Mouse (Mus musculus): ENCODE data around the gene Inmt. TPM values are rescaled to one million over a fixed set of nuclear protein-coding genes. Genes with fewer than 3 reads are reported as not detected.

Gene Inmt
- polyA plus RNA-seq, 1 experiment from 2014 or later: not detected

DNA sequence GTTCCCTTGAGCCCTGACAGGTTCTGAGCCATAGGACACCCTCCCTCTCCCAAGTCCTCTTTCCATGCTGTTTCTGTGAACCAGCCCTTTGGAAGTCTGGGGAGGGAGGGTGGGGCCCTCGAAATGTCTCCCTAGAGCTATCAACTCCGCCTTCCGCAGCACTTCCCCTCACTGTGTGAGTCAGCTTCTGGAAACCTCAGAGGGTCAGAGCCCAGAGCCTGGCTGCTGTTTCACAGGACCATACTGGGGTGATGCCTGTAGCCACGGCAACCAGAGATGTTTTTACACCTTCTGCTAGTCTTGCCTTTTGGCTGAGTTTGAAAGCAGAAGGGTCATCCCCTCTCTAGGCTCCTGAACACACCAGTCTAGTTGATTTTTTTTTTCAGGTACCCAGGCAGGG is 51.8 kb downstream of the Inmt start:
- 40% methylated on average over 4 of the region's 4 CpGs for WGBS

More for the DNA sequence above, 51.8 kb downstream of the Inmt start:
- H3K27me3 ChIP-seq (replicated peaks): peaks cover 29% of the 10 kb centered on the region
- no peaks in the 10 kb centered on the region for H3K9me3 ChIP-seq
- peaks cover under 1% of the 10 kb centered on the region for H3K4me1 ChIP-seq
- H3K4me3 ChIP-seq: no peak overlapping the region
- ATAC-seq (ENCODE audit: low FRiP score, low read depth): no peak
- H3K9ac ChIP-seq: no peak overlapping the region
- no peak overlapping the region for H3K27ac ChIP-seq
- H3K4me2 ChIP-seq (replicated peaks): no peak overlapping the region
- no peaks in the 10 kb centered on the region for H3K36me3 ChIP-seq

Other genes with a start within 250 kb of the Inmt start
- 3.3 and 3.5 TPM in 2 replicates for gene Nod1, start 202.4 kb downstream of the Inmt start, polyA plus RNA-seq (2016; fragmentation: Nextera tagmentation; extraction: Ambion mirVana)
- gene Ggct, start 182.1 kb downstream of the Inmt start, polyA plus RNA-seq (2016; fragmentation: Nextera tagmentation; extraction: Ambion mirVana): 14.3 and 15.4 TPM in 2 replicates
- gene Gars, start 137.0 kb downstream of the Inmt start, polyA plus RNA-seq (2016; fragmentation: Nextera tagmentation; extraction: Ambion mirVana): 202 and 206 TPM in 2 replicates
- 0.47 and 0.66 TPM in 2 replicates for gene Crhr2, start 42.0 kb downstream of the Inmt start, polyA plus RNA-seq (2016; fragmentation: Nextera tagmentation; extraction: Ambion mirVana)
- gene Mindy4, start 28.3 kb upstream of the Inmt start, polyA plus RNA-seq (2016; fragmentation: Nextera tagmentation; extraction: Ambion mirVana): 8.8 and 11.7 TPM in 2 replicates
- 3.0 and 3.4 TPM in 2 replicates for gene Aqp1, start 161.4 kb upstream of the Inmt start, polyA plus RNA-seq (2016; fragmentation: Nextera tagmentation; extraction: Ambion mirVana)
- gene Ghrhr, start 201.3 kb upstream of the Inmt start, polyA plus RNA-seq (2016; fragmentation: Nextera tagmentation; extraction: Ambion mirVana): not detected in 2 replicates